Mouse (Mus musculus): ENCODE data around the gene Pold1.

GRCm38 (mm10) chr7:44536590-44536968 is 12.1 kb downstream of the Pold1 start:
- TF ChIP-seq CTCF (IDR thresholded peaks at IDR 0.05; ENCODE audit: borderline replicate concordance, extremely low read depth, insufficient read depth, insufficient read length): no peak
- TF ChIP-seq POLR2A (IDR thresholded peaks at IDR 0.05; ENCODE audit: borderline replicate concordance, extremely low read depth, insufficient read depth, insufficient read length, poor library complexity, severe bottlenecking): no peak
